Mouse (Mus musculus): ENCODE results near the gene Efnb2. TPM values are rescaled to one million over a fixed set of nuclear protein-coding genes. Genes with fewer than 3 reads are reported as not detected.

Gene Efnb2
- polyA plus RNA-seq, 1 experiment from 2014 or later: 24.5 TPM

DNA sequence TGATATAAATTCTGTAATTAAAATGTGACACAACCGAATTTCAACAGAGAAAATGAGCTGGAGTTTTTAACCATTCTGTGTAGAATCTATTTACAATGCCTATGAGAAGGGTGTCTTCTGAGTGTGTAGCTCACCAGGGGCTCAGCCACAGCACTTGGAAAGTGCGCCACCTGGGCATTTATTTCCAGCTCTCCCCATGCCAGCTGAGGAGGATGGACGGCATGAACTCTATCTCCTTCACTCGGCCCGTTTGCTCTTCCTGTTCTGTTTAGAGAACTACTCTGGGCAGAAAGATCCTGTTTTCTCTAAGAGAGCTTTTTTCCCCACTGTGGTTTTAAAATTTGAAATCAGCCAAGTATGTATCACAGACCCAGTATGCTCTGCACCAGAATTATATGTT is 7.7 kb downstream of the Efnb2 start:
- no peaks in the 10 kb centered on the region for H3K9me3 ChIP-seq
- H3K27ac ChIP-seq (replicated peaks): 0 out of 2 replicates have a peak overlapping the region, but pooled peaks have one; percentile 30
- no peak for ATAC-seq (ENCODE audit: low read depth)
- peak overlapping the region; percentile 56; the same call in 1 of the 2 replicates for H3K9ac ChIP-seq
- H3K36me3 ChIP-seq: 0 out of 2 replicates have a peak, but pooled peaks cover 9% of the 10 kb centered on the region
- H3K4me1 ChIP-seq (replicated peaks): peaks cover 98% of the 10 kb centered on the region
- no peaks in the 10 kb centered on the region for H3K27me3 ChIP-seq
- 0 out of 2 replicates have a peak overlapping the region, but pooled peaks have one; percentile 88 for H3K4me3 ChIP-seq
- WGBS: 31% methylated on average over 5 of the region's 5 CpGs
- peak overlapping the region; percentile 85 for H3K4me2 ChIP-seq

DNA sequence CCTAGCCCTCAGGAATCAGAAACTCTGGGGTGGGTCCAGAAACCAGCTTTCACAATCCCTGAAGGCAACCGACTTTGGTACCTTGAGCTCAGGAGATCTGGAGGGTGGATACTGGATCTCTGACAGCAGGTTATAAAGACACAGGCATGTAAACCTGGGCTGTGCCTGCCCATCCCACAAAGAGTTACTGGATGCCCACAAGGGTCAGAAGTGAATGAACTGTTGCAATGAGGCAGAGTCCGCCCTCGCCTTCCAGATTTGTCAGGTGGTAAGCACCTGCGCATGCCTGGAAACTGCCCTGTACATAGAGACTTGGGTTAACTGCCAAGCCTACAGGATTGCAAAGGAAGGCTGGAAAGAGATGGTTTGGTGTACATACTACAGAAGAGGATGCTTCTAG is 8.7 kb downstream of the Efnb2 start:
- 90% methylated on average over 4 of the region's 4 CpGs for WGBS
- ATAC-seq (ENCODE audit: low read depth): no peak
- H3K9me3 ChIP-seq: no peaks in the 10 kb centered on the region
- H3K4me2 ChIP-seq: peak overlapping the region; percentile 85; the same call in 1 of the 2 replicates
- H3K27me3 ChIP-seq: no peaks in the 10 kb centered on the region
- H3K9ac ChIP-seq: no peak overlapping the region
- peaks cover 94% of the 10 kb centered on the region for H3K4me1 ChIP-seq (replicated peaks)
- no peak overlapping the region for H3K4me3 ChIP-seq
- no peak overlapping the region for H3K27ac ChIP-seq (replicated peaks)
- H3K36me3 ChIP-seq: 0 out of 2 replicates have a peak, but pooled peaks cover 9% of the 10 kb centered on the region

DNA sequence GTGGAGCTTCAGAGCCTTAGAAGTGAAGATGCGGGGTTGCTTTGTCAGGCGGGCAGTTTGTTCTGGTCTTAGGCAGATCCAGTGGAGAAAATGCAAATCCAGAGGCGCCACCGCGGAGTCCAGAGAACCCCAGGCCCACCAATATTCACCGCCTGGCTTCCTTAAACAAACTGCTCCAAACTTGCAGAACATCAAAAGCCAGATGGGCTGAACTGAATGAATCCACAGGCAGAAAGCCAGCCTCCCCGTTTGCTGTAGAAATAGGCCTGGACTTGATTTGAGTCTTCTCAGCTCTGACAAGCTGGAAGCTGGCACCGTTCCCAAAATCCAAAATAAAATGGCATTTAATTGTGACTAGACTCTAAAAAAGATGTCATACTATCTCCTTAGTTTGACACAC is 11.1 kb downstream of the Efnb2 start:
- ATAC-seq (ENCODE audit: low read depth): no peak
- WGBS: 44% methylated on average over 8 of the region's 8 CpGs
- no peak overlapping the region for H3K4me3 ChIP-seq
- H3K9ac ChIP-seq: no peak overlapping the region
- H3K9me3 ChIP-seq: no peaks in the 10 kb centered on the region
- H3K27me3 ChIP-seq: no peaks in the 10 kb centered on the region
- no peak overlapping the region for H3K27ac ChIP-seq (replicated peaks)
- H3K4me2 ChIP-seq: 0 out of 2 replicates have a peak overlapping the region, but pooled peaks have one; percentile 7
- peaks cover 91% of the 10 kb centered on the region for H3K4me1 ChIP-seq (replicated peaks)
- H3K36me3 ChIP-seq: 0 out of 2 replicates have a peak, but pooled peaks cover 9% of the 10 kb centered on the region

DNA sequence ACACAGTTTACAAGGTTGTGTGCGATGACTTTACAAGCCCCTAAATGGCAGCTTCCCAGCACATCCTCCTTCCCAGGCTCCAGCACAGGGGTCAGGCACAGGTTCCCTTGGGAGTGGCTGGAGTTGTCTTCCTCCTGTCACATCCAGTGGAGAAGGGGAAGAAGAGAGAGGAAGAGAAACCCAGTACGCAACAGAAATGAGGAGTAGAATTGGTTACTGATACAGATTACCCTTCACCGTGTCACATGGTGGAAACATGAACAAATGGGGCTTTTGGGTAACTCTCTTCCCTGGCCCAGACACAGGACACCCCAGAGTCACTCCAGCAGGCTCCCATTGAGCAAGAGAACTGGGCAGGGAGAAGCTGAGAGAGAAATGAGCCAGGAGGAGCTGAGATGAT is 11.5 kb downstream of the Efnb2 start:
- WGBS: 74% methylated on average over 3 of the region's 3 CpGs
- Histone ChIP-seq H3K27ac (replicated peaks) (no peak overlapping the region), H3K9me3 (no peaks in the 10 kb centered on the region), H3K4me3 (no peak overlapping the region), H3K36me3 (0 out of 2 replicates have a peak, but pooled peaks cover 9% of the 10 kb centered on the region), H3K9ac (0 out of 2 replicates have a peak overlapping the region, but pooled peaks have one; percentile 8), H3K4me2 (0 out of 2 replicates have a peak overlapping the region, but pooled peaks have one; percentile 7), H3K4me1 (replicated peaks) (peaks cover 89% of the 10 kb centered on the region), H3K27me3 (no peaks in the 10 kb centered on the region)
- no peak for ATAC-seq (ENCODE audit: low read depth)

DNA sequence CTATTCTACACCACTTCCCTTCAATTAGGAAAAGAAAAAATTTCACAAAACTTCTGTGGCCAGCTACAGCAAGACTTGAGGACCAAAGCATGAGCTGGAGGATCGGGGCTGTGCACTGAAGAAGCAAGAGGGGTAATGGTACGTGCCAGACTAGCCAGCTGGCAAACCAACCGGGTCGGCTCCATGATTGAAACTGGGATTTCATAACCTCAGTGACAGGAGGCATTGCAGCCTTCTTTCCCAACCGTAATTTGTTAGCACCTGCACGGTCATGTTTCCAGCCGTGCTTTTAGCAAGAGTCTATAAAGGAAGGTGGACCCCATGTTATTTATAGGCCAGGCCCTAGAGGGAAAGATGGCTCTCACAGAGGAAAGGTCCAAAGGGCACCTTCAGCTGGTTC is 12.4 kb downstream of the Efnb2 start:
- Histone ChIP-seq H3K9me3 (no peaks in the 10 kb centered on the region), H3K4me2 (no peak overlapping the region), H3K36me3 (0 out of 2 replicates have a peak, but pooled peaks cover 9% of the 10 kb centered on the region), H3K4me1 (replicated peaks) (peaks cover 89% of the 10 kb centered on the region), H3K27me3 (no peaks in the 10 kb centered on the region), H3K9ac (no peak overlapping the region), H3K27ac (replicated peaks) (no peak overlapping the region), H3K4me3 (no peak overlapping the region)
- ATAC-seq (ENCODE audit: low read depth): no peak
- WGBS: 64% methylated on average over 7 of the region's 7 CpGs

DNA sequence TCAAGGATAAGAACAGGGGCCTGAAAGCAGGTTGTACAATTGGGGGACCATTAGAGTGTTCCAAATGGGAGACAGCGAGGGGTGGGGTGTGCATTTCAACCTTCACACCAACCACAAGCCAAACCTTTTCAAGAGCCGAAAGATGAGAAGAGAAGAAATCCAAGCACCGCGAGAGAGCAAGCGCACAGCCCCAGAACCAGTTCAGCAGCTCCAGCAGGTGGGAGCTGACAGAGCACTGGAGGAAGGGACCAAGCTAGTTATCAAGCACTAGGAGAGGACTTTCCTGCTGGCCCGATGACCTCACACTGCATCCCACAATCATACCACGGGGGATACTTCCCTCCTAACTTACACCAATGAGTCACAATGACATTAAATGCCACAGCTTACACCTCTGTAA is 13.2 kb downstream of the Efnb2 start:
- Histone ChIP-seq H3K36me3 (0 out of 2 replicates have a peak, but pooled peaks cover 9% of the 10 kb centered on the region), H3K27me3 (no peaks in the 10 kb centered on the region), H3K4me3 (no peak overlapping the region), H3K9ac (no peak overlapping the region), H3K27ac (replicated peaks) (no peak overlapping the region), H3K4me1 (replicated peaks) (peaks cover 88% of the 10 kb centered on the region), H3K9me3 (no peaks in the 10 kb centered on the region), H3K4me2 (no peak overlapping the region)
- ATAC-seq (ENCODE audit: low read depth): no peak
- WGBS: 78% methylated on average over 7 of the region's 7 CpGs

DNA sequence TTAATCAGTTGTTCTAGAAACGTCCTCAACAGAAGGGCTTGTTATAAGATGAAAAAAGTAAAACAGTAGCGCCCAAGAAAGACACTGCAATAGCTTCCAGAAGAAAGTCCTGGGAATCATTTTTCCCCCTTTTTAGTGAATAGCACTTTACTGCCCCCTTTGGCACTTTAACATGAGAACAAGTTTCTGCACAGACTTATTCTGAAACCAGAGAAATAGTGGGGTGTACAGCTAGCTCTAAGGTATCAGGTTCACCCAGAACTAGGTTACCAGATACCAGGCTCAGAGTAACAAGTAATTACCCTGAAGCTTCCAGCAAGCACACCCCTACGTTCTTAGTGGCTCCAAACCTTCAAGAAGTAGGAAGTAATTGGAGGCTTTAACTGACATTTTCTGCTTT is 13.7 kb downstream of the Efnb2 start:
- Histone ChIP-seq H3K27me3 (no peaks in the 10 kb centered on the region), H3K27ac (replicated peaks) (no peak overlapping the region), H3K4me2 (no peak overlapping the region), H3K36me3 (0 out of 2 replicates have a peak, but pooled peaks cover 9% of the 10 kb centered on the region), H3K4me1 (replicated peaks) (peaks cover 88% of the 10 kb centered on the region), H3K9me3 (no peaks in the 10 kb centered on the region), H3K4me3 (no peak overlapping the region), H3K9ac (no peak overlapping the region)
- ATAC-seq (ENCODE audit: low read depth): no peak
- WGBS: 77% methylated on average over 3 of the region's 3 CpGs

DNA sequence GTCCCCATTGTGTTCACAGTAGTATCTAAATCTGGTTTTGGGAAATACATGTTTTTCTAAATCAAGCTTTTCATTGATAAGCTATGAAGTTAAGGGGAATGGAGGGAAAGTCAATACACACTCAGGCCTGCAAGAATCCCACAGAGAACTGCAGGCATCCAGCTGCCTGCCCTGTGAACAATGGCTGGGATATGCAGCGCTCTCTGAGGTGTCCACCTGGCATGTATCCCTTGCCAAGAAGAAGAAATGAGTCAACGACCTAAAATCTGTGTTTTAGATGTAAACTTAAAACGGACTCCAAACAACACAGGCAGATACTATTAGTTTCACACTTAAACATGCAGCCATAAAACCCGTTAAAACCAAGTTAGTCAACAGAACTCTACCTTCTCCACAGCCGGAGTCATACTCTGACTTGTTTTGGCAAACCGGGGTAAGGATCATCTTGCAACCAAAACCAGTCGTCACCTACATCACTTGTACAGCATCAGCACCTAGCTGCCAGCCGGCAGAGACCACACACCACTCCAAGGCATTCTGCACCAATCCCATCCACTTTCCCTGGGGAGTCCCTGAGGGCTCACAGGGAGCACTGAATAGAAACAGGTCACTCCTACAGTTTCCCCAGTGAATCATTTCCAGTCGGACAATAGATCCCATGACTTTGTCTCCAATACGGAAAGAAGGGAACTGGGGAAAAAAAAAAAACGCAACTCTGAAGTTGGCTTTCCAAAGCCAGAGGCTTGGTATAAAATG is 16.7 kb downstream of the Efnb2 start:
- 66% methylated on average over 11 of the region's 11 CpGs for WGBS
- no peaks in the 10 kb centered on the region for H3K9me3 ChIP-seq
- H3K36me3 ChIP-seq: 0 out of 2 replicates have a peak, but pooled peaks cover 5% of the 10 kb centered on the region
- no peak overlapping the region for H3K9ac ChIP-seq
- no peak overlapping the region for H3K27ac ChIP-seq (replicated peaks)
- no peak for ATAC-seq (ENCODE audit: low read depth)
- H3K4me3 ChIP-seq: no peak overlapping the region
- no peak overlapping the region for H3K4me2 ChIP-seq
- H3K27me3 ChIP-seq: no peaks in the 10 kb centered on the region
- H3K4me1 ChIP-seq (replicated peaks): peaks cover 87% of the 10 kb centered on the region

DNA sequence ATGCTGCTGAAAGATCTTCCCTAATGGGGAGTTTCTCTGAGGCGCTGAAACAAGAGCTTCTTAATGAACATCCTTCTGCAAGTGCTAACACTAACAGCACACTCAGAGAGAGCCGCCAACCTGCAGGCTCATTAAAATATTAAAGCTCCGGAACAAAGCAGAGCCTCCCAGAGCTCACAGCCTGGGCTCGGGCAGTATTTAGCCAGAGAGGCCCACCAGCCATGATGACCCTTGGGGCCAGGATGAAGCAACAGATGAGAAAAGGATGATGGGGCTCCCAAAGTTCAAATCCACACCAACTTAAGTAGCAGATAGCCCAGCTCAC is 20.8 kb downstream of the Efnb2 start:
- no peak overlapping the region for H3K4me2 ChIP-seq
- WGBS: 4% methylated on average over 4 of the region's 4 CpGs
- peaks cover 73% of the 10 kb centered on the region for H3K4me1 ChIP-seq (replicated peaks)
- ATAC-seq (ENCODE audit: low read depth): no peak
- no peak overlapping the region for H3K27ac ChIP-seq (replicated peaks)
- H3K9ac ChIP-seq: no peak overlapping the region
- no peaks in the 10 kb centered on the region for H3K27me3 ChIP-seq
- H3K36me3 ChIP-seq: peaks cover 17% of the 10 kb centered on the region; the same call in 1 of the 2 replicates
- H3K9me3 ChIP-seq: no peaks in the 10 kb centered on the region
- no peak overlapping the region for H3K4me3 ChIP-seq

DNA sequence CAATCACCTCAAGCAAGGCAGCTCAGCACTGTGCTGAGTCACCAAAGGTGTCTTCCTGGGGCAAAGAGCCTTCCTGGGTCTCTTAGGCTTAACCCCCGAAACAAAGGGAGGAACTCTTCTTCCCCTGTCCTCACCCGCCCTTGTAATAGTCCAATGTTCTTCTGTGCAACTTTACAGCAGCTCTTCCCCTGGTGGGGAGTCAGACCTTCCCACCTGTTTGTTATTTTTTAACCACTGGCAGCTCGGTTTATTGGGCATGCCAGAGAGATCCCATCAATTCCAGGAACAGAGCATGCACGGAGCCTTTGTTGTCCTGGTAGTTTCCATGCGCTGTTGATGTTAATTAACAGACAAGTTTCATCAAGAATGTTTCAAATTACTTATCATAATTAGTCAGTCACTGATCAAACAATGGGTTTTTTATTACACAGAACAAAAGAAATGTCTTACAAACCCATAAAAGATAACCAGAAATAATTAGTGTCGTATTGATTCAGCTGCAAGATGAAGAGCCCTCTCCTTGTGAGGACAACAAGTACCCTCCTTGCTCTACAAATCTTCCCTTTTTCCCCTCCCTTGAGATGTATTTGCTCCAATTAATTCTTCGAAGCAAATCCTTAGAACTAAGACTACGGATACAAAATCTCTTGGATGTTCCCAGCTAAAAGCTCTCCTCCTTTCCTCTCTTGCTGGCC is 21.3 kb downstream of the Efnb2 start:
- WGBS: 20% methylated on average over 8 of the region's 8 CpGs
- no peak overlapping the region for H3K4me3 ChIP-seq
- peaks cover 73% of the 10 kb centered on the region for H3K4me1 ChIP-seq (replicated peaks)
- H3K27me3 ChIP-seq: no peaks in the 10 kb centered on the region
- peaks cover 17% of the 10 kb centered on the region; the same call in 1 of the 2 replicates for H3K36me3 ChIP-seq
- no peak overlapping the region for H3K27ac ChIP-seq (replicated peaks)
- no peaks in the 10 kb centered on the region for H3K9me3 ChIP-seq
- no peak overlapping the region for H3K4me2 ChIP-seq
- no peak for ATAC-seq (ENCODE audit: low read depth)
- no peak overlapping the region for H3K9ac ChIP-seq

DNA sequence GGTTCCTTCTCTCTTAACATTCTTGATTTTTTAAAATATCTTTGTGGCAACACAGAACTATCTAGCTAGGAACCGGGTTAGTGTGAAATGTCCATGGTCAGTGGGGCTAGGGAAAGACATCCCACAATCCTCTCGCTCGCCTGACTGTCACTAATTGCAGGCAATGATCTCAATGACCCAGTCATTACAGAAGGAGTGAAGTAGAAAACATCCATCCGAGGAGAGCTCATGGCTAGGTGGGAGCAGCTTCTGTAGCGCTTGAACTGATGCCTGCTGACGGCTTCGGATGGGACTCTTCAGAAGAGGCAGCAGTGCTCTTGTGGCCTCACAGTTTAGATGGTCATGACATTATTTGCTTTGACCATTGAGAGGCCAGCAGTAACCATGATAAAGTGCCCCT is 29.6 kb downstream of the Efnb2 start:
- Histone ChIP-seq H3K9ac (no peak overlapping the region), H3K36me3 (peaks cover 12% of the 10 kb centered on the region; the same call in 1 of the 2 replicates), H3K27me3 (no peaks in the 10 kb centered on the region), H3K27ac (replicated peaks) (no peak overlapping the region), H3K4me1 (replicated peaks) (peaks cover 58% of the 10 kb centered on the region), H3K4me2 (no peak overlapping the region), H3K9me3 (no peaks in the 10 kb centered on the region), H3K4me3 (no peak overlapping the region)
- WGBS: 51% methylated on average over 7 of the region's 7 CpGs
- ATAC-seq (ENCODE audit: low read depth): no peak

DNA sequence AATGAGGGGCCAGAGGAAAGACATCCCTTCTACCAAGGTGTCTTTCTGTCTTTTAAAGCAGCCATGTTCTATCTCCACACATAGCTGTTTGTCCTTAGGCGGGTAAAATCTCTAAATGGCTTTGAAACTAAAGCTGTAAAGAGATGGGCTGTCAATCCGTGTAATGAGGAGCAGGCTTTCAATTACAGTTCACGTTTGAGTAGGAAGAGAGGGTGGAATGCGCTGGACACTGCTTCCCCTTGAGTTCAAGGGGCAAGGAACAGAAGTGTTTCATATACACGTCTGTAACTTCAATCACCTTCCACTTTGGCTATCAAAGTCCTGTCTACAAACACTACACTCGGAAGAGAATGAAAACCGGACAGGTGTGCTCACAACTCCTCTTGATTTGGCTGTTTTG is 37.0 kb downstream of the Efnb2 start:
- Histone ChIP-seq H3K9me3 (no peaks in the 10 kb centered on the region), H3K9ac (no peak overlapping the region), H3K36me3 (peaks cover 43% of the 10 kb centered on the region), H3K4me2 (no peak overlapping the region), H3K27me3 (no peaks in the 10 kb centered on the region), H3K4me3 (no peak overlapping the region), H3K4me1 (replicated peaks) (peaks cover 41% of the 10 kb centered on the region), H3K27ac (replicated peaks) (no peak overlapping the region)
- 67% methylated on average over 7 of the region's 7 CpGs for WGBS
- no peak for ATAC-seq (ENCODE audit: low read depth)
